ENCODE assay signal across 21 mouse cellular contexts in genomic region chr9:89762017-89762416, GRCm38 (mm10). TPM values are rescaled to one million over a fixed set of nuclear protein-coding genes. Genes with fewer than 3 reads are reported as not detected.
"Had no signal": no experiment of that assay in that cellular context is flagged by ENCODE, and none has a peak within 500 bp of the region (broad histone marks: within the 10 kb centered on the region; RNA-seq: fewer than 3 reads in every experiment).

No protein-coding gene starts in this region.

- DNase-seq: retina, postnatal 1 day; right cerebral cortex, adult 18-20 months; right cerebral cortex, postnatal 14 days; right cerebral cortex, postnatal 25 days; right cerebral cortex, postnatal 4 days; spleen, adult 18-20 months; thymus, adult 18-20 months; thymus, adult 2 months; thymus, postnatal 14 days; thymus, postnatal 25 days; thymus, postnatal 36 days; thymus, postnatal 4 days had no signal

- H3K27ac ChIP-seq: neural tube, embryonic 15.5 days; stomach, embryonic 15.5 days; stomach, postnatal 0 days had no signal

- H3K27me3 ChIP-seq: neural tube, embryonic 15.5 days; stomach, embryonic 15.5 days had no signal

- H3K4me3 ChIP-seq: neural tube, embryonic 15.5 days; stomach, embryonic 15.5 days had no signal

- H3K36me3 ChIP-seq: neural tube, embryonic 15.5 days; stomach, embryonic 15.5 days had no signal

- H3K9me3 ChIP-seq: neural tube, embryonic 15.5 days; stomach, embryonic 15.5 days had no signal

- H3K9ac ChIP-seq: neural tube, embryonic 15.5 days; stomach, embryonic 15.5 days had no signal

- H3K4me2 ChIP-seq: neural tube, embryonic 15.5 days; stomach, embryonic 15.5 days had no signal

- H3K4me1 ChIP-seq: neural tube, embryonic 15.5 days; stomach, embryonic 15.5 days had no signal

RNA-seq across cellular contexts. Expression of gene Ankrd34c, which starts 23.7 kb away (rescaled TPM):
- polyA plus RNA-seq: small intestine, adult 2 months; spleen, adult 2 months; stomach, embryonic 14.5 days; stomach, embryonic 15.5 days; stomach, embryonic 16.5 days; stomach, postnatal 0 days; testis, adult 2 months; thymus, adult 2 months; thymus, postnatal 0 days had no signal
